Mouse (Mus musculus) lung, embryonic 14.5 days (tissue): Measurements from ENCODE around the gene Wipf2. TPM values are rescaled to one million over a fixed set of nuclear protein-coding genes. Genes with fewer than 3 reads are reported as not detected.

ENCODE experiments used
- ATAC-seq: fragments of 200-750 bp; cut with Nextera tagmentation; 2 replicates; pipeline ENCODE4 v1.8.0; 2017; ENCODE audit warnings: mild to moderate bottlenecking, moderate TSS enrichment, moderate library complexity; ENCODE audit not compliant: insufficient read depth
- DNase-seq: peaks from one replicate; pipeline ENCODE4 v3.0.0-alpha.2; 2015
- H3K27ac ChIP-seq: fragments of 300-500 bp; sonication (generic); 2 replicates; pipeline ENCODE4 v1.5.1; 2014; ENCODE audit warnings: low read depth, mild to moderate bottlenecking, moderate library complexity
- H3K27me3 ChIP-seq: fragments of 300-500 bp; sonication (generic); 2 replicates; pipeline ENCODE4 v1.6.1; 2014; ENCODE audit warnings: low read length, control low read depth; ENCODE audit not compliant: insufficient read depth
- H3K36me3 ChIP-seq: fragments of 300-500 bp; sonication (generic); 2 replicates; pipeline ENCODE4 v1.6.1; 2014; ENCODE audit warnings: control low read depth; ENCODE audit not compliant: insufficient read depth
- H3K4me1 ChIP-seq: fragments of 300-500 bp; sonication (generic); 2 replicates; pipeline ENCODE4 v1.6.1; 2014; ENCODE audit warnings: antibody characterized with exemption, control low read depth; ENCODE audit not compliant: insufficient read depth
- H3K4me2 ChIP-seq: fragments of 300-500 bp; sonication (generic); 2 replicates; pipeline ENCODE4 v1.6.1; 2014; ENCODE audit warnings: mild to moderate bottlenecking
- H3K4me3 ChIP-seq: fragments of 300-500 bp; sonication (generic); 2 replicates; pipeline ENCODE4 v1.5.1; 2014; ENCODE audit warnings: low read depth, low read length
- H3K9ac ChIP-seq: fragments of 300-500 bp; sonication (generic); 2 replicates; pipeline ENCODE4 v1.6.1; 2014
- H3K9me3 ChIP-seq: fragments of 300-500 bp; sonication (generic); 2 replicates; pipeline ENCODE4 v1.6.1; 2016; ENCODE audit warnings: low read depth, low read length, control low read depth
- CTCF ChIP-seq: IDR thresholded peaks from 2 replicates; pipeline ENCODE4 v1.5.1; 2016; ENCODE audit warnings: antibody characterized with exemption, low read depth
- WGBS: fragments of 180-500 bp; shearing (Covaris S2); extraction: QIAGEN DNeasy Blood & Tissue Kit; methylation state at CpG from one replicate; pipeline ENCODE4 v1.1.7; 2014; 5-methylcytosine and 5-hydroxymethylcytosine counted together
- polyA plus RNA-seq: library from polyadenylated mRNA; unstranded; fragments of >200 nt; fragmentation: Nextera tagmentation; extraction: Ambion mirVana; gene quantifications from 2 replicates; pipeline ENCODE4 v1.2.1, GENCODE M21; 2014

Wipf2 gene
- polyA plus RNA-seq, 1 experiment from 2014 or later, result 4.7 TPM

DNA sequence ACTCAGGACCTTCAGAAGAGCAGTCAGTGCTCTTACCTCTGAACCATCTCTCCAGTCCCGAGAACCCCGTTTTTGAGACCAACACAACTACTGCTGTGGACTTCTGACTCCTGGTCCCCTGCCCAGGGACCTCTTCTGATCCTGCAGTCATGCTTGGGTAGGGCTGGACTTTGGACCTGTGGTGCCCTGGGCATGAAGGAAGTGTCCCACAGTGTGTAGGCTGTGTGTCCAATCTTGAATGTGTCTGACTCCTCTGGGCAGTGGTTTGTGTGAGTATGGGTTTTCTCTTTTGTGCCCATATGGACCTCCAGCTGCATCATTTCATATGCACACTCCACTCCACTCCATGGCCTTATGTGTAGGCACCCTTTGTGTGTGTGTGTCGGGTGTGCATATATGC lies 71.7 kb downstream of the Wipf2 start:
- WGBS, result 82% methylated on average over 3 of the region's 3 CpGs
- Histone ChIP-seq H3K9me3 (no peaks in the 10 kb centered on the region), H3K27ac (peak overlapping the region; percentile 72), H3K4me2 (peak overlapping the region; percentile 24; the same call in 1 of the 2 replicates), H3K4me1 (peaks cover 63% of the 10 kb centered on the region), H3K9ac (no peak overlapping the region), H3K4me3 (no peak overlapping the region), H3K27me3 (no peaks in the 10 kb centered on the region), H3K36me3 (no peaks in the 10 kb centered on the region)
- DNase-seq (peak; percentile 46), ATAC-seq (no peak)
- TF ChIP-seq CTCF, result no peak

DNA sequence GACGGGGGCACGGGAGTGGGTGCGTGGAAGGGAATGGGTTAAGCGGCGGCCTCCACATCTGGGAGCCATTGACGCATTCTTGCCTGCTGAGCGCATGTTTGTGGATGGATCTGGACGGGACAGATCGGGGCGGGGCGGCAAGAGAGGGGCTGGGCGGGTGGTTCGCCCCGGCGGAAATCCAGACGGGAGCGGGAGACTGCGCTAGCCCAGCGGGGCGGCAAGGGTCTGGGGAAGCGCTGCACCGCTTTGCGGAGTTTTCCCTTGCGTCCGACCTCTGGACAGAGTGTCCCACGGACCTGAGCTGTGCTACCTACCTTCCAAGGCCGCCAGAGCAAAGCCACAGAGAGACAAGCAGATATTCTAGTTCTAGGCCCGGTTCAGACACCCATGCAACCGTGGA lies 72.7 kb downstream of the Wipf2 start:
- peak; percentile 92 for DNase-seq
- H3K4me2 ChIP-seq, result peak overlapping the region; percentile 94
- H3K36me3 ChIP-seq, result no peaks in the 10 kb centered on the region
- peak overlapping the region; percentile 76 for H3K4me3 ChIP-seq
- no peak for TF ChIP-seq CTCF
- no peaks in the 10 kb centered on the region for H3K27me3 ChIP-seq
- WGBS, result under 1% methylated on average over 29 of the region's 29 CpGs
- peak; percentile 51 for ATAC-seq
- peak overlapping the region; percentile 97 for H3K27ac ChIP-seq
- H3K9ac ChIP-seq, result peak overlapping the region; percentile 83
- no peaks in the 10 kb centered on the region for H3K9me3 ChIP-seq
- H3K4me1 ChIP-seq, result peaks cover 63% of the 10 kb centered on the region

DNA sequence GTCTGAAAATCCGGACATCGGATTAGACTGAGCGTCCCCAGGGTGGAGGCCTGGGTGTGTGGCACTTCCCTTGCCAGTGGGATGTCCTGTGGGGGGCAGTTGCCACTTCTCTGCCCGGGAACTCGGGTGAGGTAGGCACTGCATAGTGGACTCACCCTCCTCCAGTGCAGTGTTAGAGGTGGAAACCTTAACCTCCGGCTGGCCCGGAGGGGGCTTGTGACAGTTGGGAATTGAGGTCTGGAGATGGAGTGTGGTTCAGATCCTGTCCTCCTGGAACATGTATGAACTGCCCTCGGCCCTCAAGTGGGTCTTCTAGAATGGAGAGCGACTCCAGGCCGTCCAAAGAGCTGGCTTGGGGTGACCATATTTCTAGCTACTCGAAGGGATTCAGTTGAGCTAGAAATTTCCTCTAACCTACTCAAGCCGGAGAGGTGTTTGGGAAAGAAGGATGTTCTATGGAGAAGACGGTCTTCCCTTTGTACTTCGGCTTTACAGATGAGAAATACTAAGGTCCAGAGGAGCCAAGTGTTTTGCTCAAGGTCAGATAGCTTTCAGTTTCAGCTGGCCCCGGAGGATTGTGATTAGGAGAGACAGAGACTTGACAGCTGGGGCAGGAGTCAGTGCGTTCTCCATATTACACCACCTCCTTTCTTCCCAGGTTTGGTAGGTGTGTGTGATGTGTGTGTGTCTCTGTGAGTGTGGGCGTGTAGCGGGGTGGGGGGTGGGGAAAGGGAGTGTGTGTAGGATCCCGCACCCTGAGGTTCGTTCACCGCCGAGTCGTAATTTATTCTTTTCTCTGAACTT lies 73.4 kb downstream of the Wipf2 start:
- Histone ChIP-seq H3K27me3 (no peaks in the 10 kb centered on the region), H3K36me3 (no peaks in the 10 kb centered on the region), H3K4me3 (peak overlapping the region; percentile 76), H3K4me1 (peaks cover 63% of the 10 kb centered on the region), H3K9ac (peak overlapping the region; percentile 83), H3K27ac (peak overlapping the region; percentile 97), H3K4me2 (peak overlapping the region; percentile 94), H3K9me3 (no peaks in the 10 kb centered on the region)
- ATAC-seq (peak; percentile 28; the same call in 1 of the 2 replicates), DNase-seq (peak; percentile 74)
- under 1% methylated on average over 23 of the region's 23 CpGs for WGBS
- no peak for TF ChIP-seq CTCF

DNA sequence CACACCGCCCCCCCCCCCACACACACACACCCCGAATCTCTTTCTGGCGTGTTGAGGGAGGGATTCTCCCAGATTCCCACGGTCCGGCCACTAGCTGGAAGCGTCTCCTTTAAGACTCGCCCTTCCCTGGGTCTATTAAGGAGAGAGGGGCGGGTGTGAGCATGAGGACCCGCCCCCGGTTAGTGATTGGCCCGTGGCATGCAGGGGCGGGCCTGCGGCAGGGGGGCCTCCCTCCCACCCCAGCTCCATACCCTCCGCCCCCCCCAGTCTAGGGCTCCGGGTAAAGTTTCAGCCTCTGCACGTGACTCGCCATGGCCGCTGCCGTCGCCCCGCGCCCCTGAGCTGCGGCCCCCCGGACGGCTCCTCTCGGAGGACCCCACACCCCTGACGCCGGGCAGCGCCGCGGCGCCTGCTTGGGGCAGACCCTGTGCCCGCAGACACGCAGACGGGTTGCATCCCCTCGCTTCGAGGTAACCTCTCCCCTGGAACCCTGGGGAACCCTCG lies 74.0 kb downstream of the Wipf2 start:
- WGBS, result under 1% methylated on average over 37 of the region's 38 CpGs
- H3K9me3 ChIP-seq, result no peaks in the 10 kb centered on the region
- H3K4me2 ChIP-seq, result peak overlapping the region; percentile 94
- H3K4me1 ChIP-seq, result peaks cover 62% of the 10 kb centered on the region
- H3K27ac ChIP-seq, result peak overlapping the region; percentile 97
- TF ChIP-seq CTCF, result no peak
- H3K27me3 ChIP-seq, result no peaks in the 10 kb centered on the region
- no peaks in the 10 kb centered on the region for H3K36me3 ChIP-seq
- DNase-seq (peak; percentile 96), ATAC-seq (peak; percentile 84)
- H3K9ac ChIP-seq, result peak overlapping the region; percentile 83
- peak overlapping the region; percentile 76 for H3K4me3 ChIP-seq

DNA sequence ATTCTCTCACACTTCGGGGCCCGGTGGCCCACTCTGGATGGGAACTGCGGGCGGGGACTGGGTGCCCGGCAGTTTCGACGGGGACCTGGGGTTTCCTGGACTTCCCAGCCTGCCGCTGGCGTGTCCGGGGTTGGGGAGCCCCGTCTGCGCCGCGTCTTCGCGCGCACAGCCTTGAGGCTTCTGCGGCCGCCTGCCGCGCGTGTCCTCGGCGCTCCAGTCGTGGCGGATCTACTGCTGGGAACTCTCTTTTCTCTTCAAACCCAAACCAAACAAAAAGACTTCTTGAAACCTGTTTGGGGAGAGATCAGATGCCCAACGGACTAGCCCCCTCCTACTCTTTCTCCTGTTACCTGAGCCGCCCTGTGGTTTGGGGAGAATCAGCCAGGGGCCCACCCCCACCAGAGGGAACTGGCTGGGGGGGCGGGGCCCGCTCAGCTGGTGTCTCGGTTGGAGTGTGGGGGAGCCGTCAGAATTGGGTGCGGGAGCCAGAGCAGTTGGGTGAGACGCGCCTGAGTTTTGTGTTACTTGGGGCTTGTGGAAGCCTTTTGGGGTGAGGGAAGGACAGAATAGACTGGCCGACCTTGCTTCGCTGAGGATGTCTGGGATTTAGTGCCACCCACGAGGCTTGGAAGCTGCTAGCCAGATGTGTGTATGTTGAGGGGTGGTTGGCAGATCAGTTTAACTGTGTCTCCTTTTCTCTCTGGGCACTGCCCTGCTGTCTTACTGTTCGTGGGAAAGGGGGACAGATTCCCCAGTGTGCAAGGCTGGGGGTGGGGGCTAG lies 74.7 kb downstream of the Wipf2 start:
- peak overlapping the region; percentile 76 for H3K4me3 ChIP-seq
- peak overlapping the region; percentile 83 for H3K9ac ChIP-seq
- peak overlapping the region; percentile 97 for H3K27ac ChIP-seq
- ATAC-seq (no peak; the same call in 1 of the 2 replicates), DNase-seq (peak; percentile 71)
- no peaks in the 10 kb centered on the region for H3K36me3 ChIP-seq
- H3K4me2 ChIP-seq, result peak overlapping the region; percentile 94
- peaks cover 63% of the 10 kb centered on the region for H3K4me1 ChIP-seq
- H3K9me3 ChIP-seq, result no peaks in the 10 kb centered on the region
- TF ChIP-seq CTCF, result no peak
- WGBS, result under 1% methylated on average over 39 of the region's 39 CpGs
- H3K27me3 ChIP-seq, result no peaks in the 10 kb centered on the region

DNA sequence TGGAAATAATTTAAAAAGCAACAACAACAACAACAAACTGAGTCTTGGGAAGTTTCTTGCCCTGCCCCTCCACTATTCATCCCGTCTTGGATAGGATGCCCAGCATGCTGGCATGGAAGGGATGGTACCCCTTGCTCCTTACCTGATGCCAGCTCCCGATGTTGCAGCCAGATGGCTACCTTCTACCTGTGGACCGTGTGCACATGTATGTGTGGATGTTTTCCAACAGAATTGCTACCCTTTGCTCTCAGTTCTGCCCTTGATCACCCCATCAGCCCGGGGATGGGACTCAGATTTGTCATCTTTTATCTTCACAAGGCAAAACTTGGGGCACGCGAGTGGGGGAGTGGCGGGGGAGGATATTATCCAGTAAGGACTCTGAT lies 75.3 kb downstream of the Wipf2 start:
- WGBS, result 21% methylated on average over 7 of the region's 7 CpGs
- DNase-seq (no peak), ATAC-seq (no peak)
- peak overlapping the region; percentile 76 for H3K4me3 ChIP-seq
- no peaks in the 10 kb centered on the region for H3K9me3 ChIP-seq
- no peaks in the 10 kb centered on the region for H3K36me3 ChIP-seq
- H3K27me3 ChIP-seq, result no peaks in the 10 kb centered on the region
- peak overlapping the region; percentile 83 for H3K9ac ChIP-seq
- H3K27ac ChIP-seq, result peak overlapping the region; percentile 97
- peak overlapping the region; percentile 94 for H3K4me2 ChIP-seq
- peaks cover 65% of the 10 kb centered on the region for H3K4me1 ChIP-seq
- no peak for TF ChIP-seq CTCF
